Mouse (Mus musculus) intestine, embryonic 16.5 days (tissue): ENCODE data around the gene Tbc1d10b. TPM values are rescaled to one million over a fixed set of nuclear protein-coding genes. Genes with fewer than 3 reads are reported as not detected.

Experiments used
- ATAC-seq: fragments of 200-750 bp; cut with Nextera tagmentation; 2 replicates; pipeline ENCODE4 v1.8.0; 2017; ENCODE audit warnings: moderate TSS enrichment, moderate library complexity
- H3K27ac ChIP-seq: fragments of 300-500 bp; sonication (generic); 2 replicates; pipeline ENCODE4 v1.5.1; 2014; ENCODE audit warnings: mild to moderate bottlenecking, low read length
- H3K27me3 ChIP-seq: fragments of 300-500 bp; sonication (generic); replicated peaks from 2 replicates; pipeline ENCODE4 v1.6.1; 2014; ENCODE audit warnings: low read length, control low read depth, mixed read lengths; ENCODE audit not compliant: control insufficient read depth, insufficient read depth
- H3K36me3 ChIP-seq: fragments of 300-500 bp; sonication (generic); 2 replicates; pipeline ENCODE4 v1.6.1; 2014; ENCODE audit warnings: low read length, control low read depth; ENCODE audit not compliant: control insufficient read depth, insufficient read depth
- H3K4me1 ChIP-seq: fragments of 300-500 bp; sonication (generic); 2 replicates; pipeline ENCODE4 v1.6.1; 2014; ENCODE audit warnings: low read length, control low read depth, mixed read lengths; ENCODE audit not compliant: control insufficient read depth, insufficient read depth
- H3K4me2 ChIP-seq: fragments of 300-500 bp; sonication (generic); 2 replicates; pipeline ENCODE4 v1.6.1; 2014; ENCODE audit warnings: low read depth, low read length, control low read depth
- H3K4me3 ChIP-seq: fragments of 300-500 bp; sonication (generic); 2 replicates; pipeline ENCODE4 v1.5.1; 2014; ENCODE audit warnings: mild to moderate bottlenecking, low read length
- H3K9ac ChIP-seq: fragments of 300-500 bp; sonication (generic); 2 replicates; pipeline ENCODE4 v1.6.1; 2014; ENCODE audit warnings: low read depth, low read length
- H3K9me3 ChIP-seq: fragments of 300-500 bp; sonication (generic); 2 replicates; pipeline ENCODE4 v1.6.1; 2016; ENCODE audit warnings: low read length, control low read depth; ENCODE audit not compliant: control insufficient read depth
- WGBS: fragments of 180-500 bp; shearing (Covaris S2); extraction: QIAGEN DNeasy Blood & Tissue Kit; methylation state at CpG from one replicate; pipeline ENCODE4 v1.1.7; 2014; 5-methylcytosine and 5-hydroxymethylcytosine counted together
- polyA plus RNA-seq: library from polyadenylated mRNA; unstranded; fragments of >200 nt; fragmentation: Nextera tagmentation; extraction: Ambion mirVana; gene quantifications from 2 replicates; pipeline ENCODE4 v1.2.1, GENCODE M21; 2015

Tbc1d10b gene
- polyA plus RNA-seq, 1 experiment from 2014 or later: 15.5 TPM

DNA sequence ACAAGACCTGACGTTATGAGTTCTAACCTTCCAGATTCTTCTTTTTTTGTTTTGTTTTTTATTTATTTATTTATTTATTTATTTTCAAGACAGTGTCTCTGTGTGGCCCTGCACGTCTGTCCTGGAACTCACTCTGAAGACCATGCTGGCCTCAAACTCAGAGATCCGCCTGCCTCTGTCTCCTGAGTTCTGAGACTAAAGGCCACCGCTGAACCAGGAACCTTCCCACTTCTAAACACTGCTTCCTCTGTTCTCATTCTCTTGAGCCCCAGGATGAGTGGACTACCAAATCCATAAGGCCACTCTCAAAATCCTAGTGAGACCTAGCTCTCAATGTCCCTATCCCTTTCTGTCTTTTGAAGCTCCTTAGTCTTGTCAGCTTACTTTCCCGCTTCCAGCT lies 1.6 kb upstream of the Tbc1d10b start:
- Histone ChIP-seq H3K4me1 (peaks cover 14% of the 10 kb centered on the region), H3K9ac (no peak overlapping the region), H3K27ac (no peak overlapping the region; the same call in 1 of the 2 replicates), H3K36me3 (no peaks in the 10 kb centered on the region), H3K27me3 (no peaks in the 10 kb centered on the region), H3K9me3 (no peaks in the 10 kb centered on the region), H3K4me2 (peak overlapping the region; percentile 44; the same call in 1 of the 2 replicates), H3K4me3 (no peak overlapping the region)
- WGBS: 81% methylated on average over 5 of the region's 5 CpGs
- no peak for ATAC-seq

DNA sequence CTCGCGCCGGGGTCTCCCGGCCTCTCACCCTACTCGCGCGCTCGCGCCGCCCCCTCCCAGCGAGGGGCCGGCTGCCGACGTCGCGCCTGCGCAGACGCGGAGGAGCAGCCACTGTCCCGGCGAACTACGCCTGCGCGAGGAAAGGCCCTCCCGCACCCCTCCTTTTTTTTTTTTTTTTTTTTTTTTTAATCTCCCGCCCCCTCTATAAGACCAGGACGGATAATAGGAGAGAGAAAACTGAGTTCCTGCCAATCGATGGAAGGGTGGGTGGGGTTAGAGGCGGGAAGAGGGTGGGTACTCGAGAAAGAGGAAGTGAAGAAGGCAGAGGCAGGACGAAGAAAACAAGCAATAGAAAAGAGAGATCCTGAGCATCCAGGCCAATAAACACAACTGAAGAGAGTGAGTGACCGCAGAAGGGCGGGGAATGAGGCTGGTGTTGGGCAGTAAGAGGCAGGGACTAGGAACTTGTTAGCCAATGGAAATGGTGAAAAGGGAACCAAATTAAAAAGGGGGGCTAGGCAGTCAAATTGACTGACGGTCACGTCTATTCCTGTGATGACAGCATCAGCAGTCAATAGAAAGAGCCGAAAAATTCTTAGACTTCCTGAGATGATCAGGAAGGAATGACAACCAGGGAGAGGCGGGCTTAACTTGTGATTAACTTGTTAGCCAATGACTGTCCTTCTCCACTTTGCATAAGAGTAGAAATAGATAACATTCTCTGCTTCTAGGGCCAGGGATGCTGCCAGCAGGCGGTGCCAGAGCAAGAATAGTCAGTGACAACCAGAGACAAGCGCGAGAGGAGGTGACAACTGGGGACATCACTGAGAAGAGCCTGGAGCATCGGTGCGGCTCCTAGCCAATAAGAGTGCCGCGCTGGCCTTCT lies 528 bp upstream of the Tbc1d10b start, which contains the start of gene Mylpf:
TSS of gene Mylpf (plus strand) at position 338 of the 886 bp plus-strand sequence.
- no peaks in the 10 kb centered on the region for H3K27me3 ChIP-seq
- H3K4me3 ChIP-seq: peak within 1 kb of the TSS; percentile 95
- H3K4me1 ChIP-seq: peaks cover 13% of the 10 kb centered on the region
- peak within 1 kb of the TSS; percentile 93 for H3K9ac ChIP-seq
- under 1% methylated on average over 43 of the region's 44 CpGs for WGBS
- peak; percentile 95 for ATAC-seq
- H3K9me3 ChIP-seq: no peaks in the 10 kb centered on the region
- H3K36me3 ChIP-seq: no peaks in the 10 kb centered on the region
- H3K27ac ChIP-seq: peak within 1 kb of the TSS; percentile 90
- H3K4me2 ChIP-seq: peak within 1 kb of the TSS; percentile 78

DNA sequence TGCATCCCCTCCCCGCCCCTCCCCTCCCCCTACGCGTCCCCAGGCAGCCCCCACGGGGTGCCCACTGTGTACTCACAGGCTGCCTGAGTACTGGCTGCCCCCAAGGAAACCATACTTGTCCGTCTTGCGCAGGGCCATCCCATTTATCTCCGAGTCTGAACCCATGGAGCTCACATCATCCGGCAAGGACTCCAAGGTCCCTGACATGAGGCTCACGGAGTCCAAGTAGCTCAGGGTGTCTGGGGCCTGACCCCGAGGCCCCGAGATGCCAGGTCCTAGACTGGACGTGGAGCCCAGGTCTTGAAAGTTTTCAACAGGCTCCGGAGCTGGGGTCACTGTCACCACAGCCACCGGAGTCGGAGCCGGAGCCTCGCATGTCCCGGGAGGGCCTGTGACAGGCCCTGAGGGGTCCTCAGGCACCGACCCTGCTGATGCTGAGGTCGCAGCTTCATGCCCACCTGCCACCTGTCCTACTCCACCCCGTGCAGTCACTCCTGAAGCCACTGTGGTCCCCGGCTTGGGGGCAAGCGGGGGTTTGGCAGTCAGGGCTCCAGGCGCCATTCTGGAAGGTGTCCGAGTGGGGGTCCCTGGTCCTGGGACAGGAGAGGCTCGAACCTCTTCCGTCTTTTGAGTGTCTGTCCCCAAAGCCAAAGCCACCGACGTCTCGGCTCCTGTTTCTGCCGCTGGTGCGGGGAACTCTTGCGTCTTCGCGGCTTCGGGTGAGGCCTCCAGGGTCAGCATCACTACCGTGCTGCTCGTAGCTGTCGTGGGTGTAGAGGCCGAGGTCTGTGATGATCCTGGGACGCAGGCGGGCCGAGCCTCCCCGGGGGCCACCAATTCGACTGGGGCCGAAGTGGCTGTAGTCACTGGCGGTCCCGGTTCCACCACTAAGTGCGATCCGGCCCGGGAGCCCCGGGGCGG lies 634 bp downstream of the Tbc1d10b start:
- peaks cover 13% of the 10 kb centered on the region for H3K4me1 ChIP-seq
- WGBS: under 1% methylated on average over 53 of the region's 53 CpGs
- H3K27ac ChIP-seq: peak overlapping the region; percentile 90
- H3K27me3 ChIP-seq: no peaks in the 10 kb centered on the region
- peak overlapping the region; percentile 93 for H3K9ac ChIP-seq
- peaks cover 10% of the 10 kb centered on the region for H3K36me3 ChIP-seq
- no peaks in the 10 kb centered on the region for H3K9me3 ChIP-seq
- H3K4me3 ChIP-seq: peak overlapping the region; percentile 95
- peak overlapping the region; percentile 78 for H3K4me2 ChIP-seq
- peak; percentile 16 for ATAC-seq

DNA sequence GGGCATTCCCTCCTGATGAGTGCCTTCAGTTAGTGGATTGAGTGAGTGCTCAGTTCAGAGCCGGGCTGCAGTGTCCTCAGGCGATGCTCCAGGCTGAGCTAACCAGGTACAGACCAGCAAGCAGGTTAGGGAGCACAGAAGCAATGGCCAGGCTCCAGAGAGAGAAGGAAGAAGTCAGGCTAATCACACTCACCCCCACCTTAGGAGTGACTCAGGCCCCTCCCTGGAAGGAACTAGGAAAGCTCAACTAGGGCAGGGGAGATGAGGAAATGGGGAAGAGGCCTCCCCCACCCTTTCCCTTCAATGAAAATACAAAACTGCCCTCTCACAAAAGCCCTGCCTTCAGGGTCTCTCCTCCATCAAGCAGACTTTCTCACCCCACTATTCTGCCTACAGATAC lies 1.7 kb downstream of the Tbc1d10b start:
- no peaks in the 10 kb centered on the region for H3K9me3 ChIP-seq
- peaks cover 12% of the 10 kb centered on the region for H3K36me3 ChIP-seq
- peaks cover 13% of the 10 kb centered on the region for H3K4me1 ChIP-seq
- peak overlapping the region; percentile 78 for H3K4me2 ChIP-seq
- no peaks in the 10 kb centered on the region for H3K27me3 ChIP-seq
- no peak for ATAC-seq
- peak overlapping the region; percentile 93 for H3K9ac ChIP-seq
- peak overlapping the region; percentile 27; the same call in 1 of the 2 replicates for H3K27ac ChIP-seq
- WGBS: 42% methylated on average over 2 of the region's 2 CpGs
- H3K4me3 ChIP-seq: peak overlapping the region; percentile 95

DNA sequence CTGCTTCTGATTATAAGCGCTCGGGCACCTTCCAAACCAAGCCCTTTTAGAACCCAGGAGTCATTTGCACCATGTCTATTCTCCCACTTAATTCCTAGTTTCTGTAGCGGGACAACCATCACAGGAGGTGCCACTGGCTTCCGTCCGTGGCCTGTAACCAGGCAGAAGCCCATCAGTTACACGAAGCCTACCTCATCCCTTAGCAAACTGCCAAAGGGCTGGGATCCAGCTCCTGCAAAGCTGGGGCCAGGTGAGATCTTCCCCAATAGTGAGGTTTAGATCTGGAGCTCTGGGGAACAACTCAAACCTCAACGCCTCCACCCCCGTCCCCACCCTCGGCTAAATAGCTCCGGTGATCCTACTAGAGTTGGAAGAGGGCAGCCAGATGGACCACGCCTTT lies 11.8 kb downstream of the Tbc1d10b start:
- no peak for ATAC-seq
- Histone ChIP-seq H3K4me1 (peaks cover 18% of the 10 kb centered on the region), H3K9me3 (no peaks in the 10 kb centered on the region), H3K27ac (peak overlapping the region; percentile 68; the same call in 1 of the 2 replicates), H3K27me3 (no peaks in the 10 kb centered on the region), H3K4me3 (peak overlapping the region; percentile 77), H3K9ac (peak overlapping the region; percentile 66), H3K36me3 (peaks cover 30% of the 10 kb centered on the region), H3K4me2 (peak overlapping the region; percentile 65)
- 51% methylated on average over 11 of the region's 11 CpGs for WGBS

DNA sequence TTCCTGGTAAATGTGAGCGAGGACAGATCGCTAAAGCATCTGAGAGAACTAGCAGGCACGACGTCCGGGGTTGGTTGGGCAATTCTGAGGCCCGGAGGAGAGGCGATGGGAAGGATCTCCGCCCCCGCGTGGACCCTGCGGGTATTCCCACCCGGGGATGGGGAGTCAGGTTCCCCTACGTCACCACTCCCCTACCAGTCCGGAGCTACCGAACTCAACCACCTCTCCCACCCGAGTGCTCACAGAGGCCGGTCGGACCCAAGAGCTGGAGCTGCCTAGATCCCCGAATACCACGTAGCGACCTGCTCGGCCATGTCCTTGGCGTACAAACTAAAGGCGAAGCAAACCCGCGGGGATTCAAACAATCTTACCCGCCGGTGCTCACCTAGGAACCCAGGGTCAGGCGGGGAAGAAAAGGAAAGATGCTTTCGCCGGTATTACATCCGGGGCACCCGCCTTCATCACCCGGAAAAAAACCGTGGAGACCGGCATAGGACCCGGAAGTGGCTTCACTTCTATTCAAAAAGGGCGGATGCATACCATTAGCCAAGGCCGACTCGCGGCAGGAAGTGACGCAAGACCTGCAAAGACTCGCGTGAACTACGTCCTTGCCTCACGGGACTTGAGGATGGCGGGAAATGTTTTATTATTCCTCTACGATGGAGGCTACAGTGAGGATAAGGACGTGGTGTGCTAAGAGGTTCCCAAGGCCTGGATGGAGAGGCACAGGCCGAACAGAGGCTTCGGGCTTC lies 12.5 kb downstream of the Tbc1d10b start, which contains the start of gene Cd2bp2:
TSS of gene Cd2bp2 (minus strand) at position 507 of the 752 bp plus-strand sequence.
- Histone ChIP-seq H3K4me2 (peak within 1 kb of the TSS; percentile 68), H3K9ac (peak within 1 kb of the TSS; percentile 79), H3K4me1 (peaks cover 18% of the 10 kb centered on the region), H3K27ac (peak within 1 kb of the TSS; percentile 90), H3K27me3 (no peaks in the 10 kb centered on the region), H3K9me3 (no peaks in the 10 kb centered on the region), H3K4me3 (peak within 1 kb of the TSS; percentile 77), H3K36me3 (peaks cover 33% of the 10 kb centered on the region)
- peak; percentile 98 for ATAC-seq
- under 1% methylated on average over 51 of the region's 51 CpGs for WGBS

DNA sequence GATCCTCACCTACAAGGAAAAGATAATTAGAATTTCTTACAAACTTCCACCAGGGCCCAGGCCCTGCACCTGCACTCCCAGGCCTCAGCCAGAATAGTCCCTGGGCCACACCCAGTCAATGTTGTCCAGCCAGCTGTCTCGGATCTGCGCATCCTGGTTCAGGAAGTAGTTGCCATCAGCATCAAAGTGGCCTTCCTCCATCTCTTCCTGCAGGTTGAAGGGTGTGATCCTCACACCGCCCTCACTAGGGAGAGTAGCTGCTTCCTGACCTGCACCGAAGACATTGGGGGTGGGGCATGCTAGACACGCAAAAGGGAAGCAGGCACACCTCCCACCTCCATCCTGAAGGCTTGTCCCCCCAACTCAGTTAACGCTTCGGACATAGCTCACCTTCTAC lies 13.6 kb downstream of the Tbc1d10b start:
- Histone ChIP-seq H3K36me3 (peaks cover 33% of the 10 kb centered on the region), H3K9ac (peak overlapping the region; percentile 79), H3K9me3 (no peaks in the 10 kb centered on the region), H3K27ac (peak overlapping the region; percentile 90; the same call in 1 of the 2 replicates), H3K4me2 (peak overlapping the region; percentile 68), H3K27me3 (no peaks in the 10 kb centered on the region), H3K4me3 (peak overlapping the region; percentile 77), H3K4me1 (peaks cover 18% of the 10 kb centered on the region)
- WGBS: 70% methylated on average over 7 of the region's 7 CpGs
- ATAC-seq: no peak

DNA sequence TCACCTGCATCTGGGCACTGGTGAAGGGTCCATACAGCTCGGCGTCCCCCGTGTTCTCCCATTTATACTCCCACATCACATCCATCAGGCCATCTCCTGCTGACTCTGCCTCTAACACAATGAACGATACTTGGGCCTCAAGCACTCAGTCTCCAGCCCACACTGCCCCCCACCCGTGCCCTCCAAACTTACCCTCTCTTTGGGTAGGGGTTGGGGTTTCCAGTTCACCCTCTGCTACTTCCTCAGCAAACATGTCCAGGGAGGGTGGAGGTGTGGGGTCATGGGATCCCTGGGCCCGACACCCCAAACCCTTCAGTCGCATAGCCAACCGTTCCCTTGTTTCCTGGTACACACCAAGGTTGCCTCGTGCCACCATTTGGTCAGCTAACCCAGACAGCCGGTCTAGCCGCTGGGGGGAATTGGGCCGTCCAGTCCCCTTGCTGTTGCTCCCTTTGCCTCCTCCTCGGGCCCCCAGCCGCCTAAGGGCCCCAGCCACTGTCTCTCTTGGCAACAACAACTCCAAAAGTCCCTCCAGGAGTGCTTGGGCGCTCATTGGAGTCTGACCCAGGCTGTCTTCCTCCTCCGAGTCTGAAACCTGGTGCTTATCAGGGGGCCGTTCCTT lies 14.1 kb downstream of the Tbc1d10b start:
- Histone ChIP-seq H3K4me3 (0 out of 2 replicates have a peak overlapping the region, but pooled peaks have one; percentile 77), H3K4me2 (peak overlapping the region; percentile 68), H3K9ac (no peak overlapping the region), H3K27ac (0 out of 2 replicates have a peak overlapping the region, but pooled peaks have one; percentile 90), H3K36me3 (peaks cover 28% of the 10 kb centered on the region), H3K27me3 (no peaks in the 10 kb centered on the region), H3K9me3 (no peaks in the 10 kb centered on the region), H3K4me1 (peaks cover 18% of the 10 kb centered on the region)
- 92% methylated on average over 17 of the region's 17 CpGs for WGBS
- ATAC-seq: no peak
